Mouse (Mus musculus) thymus, postnatal 25 days (tissue): Measurements from ENCODE around the gene Gm20388.

Source experiments
- DNase-seq: peaks from one replicate; pipeline ENCODE4 v3.0.0; 2022

Gene Gm20388

DNA sequence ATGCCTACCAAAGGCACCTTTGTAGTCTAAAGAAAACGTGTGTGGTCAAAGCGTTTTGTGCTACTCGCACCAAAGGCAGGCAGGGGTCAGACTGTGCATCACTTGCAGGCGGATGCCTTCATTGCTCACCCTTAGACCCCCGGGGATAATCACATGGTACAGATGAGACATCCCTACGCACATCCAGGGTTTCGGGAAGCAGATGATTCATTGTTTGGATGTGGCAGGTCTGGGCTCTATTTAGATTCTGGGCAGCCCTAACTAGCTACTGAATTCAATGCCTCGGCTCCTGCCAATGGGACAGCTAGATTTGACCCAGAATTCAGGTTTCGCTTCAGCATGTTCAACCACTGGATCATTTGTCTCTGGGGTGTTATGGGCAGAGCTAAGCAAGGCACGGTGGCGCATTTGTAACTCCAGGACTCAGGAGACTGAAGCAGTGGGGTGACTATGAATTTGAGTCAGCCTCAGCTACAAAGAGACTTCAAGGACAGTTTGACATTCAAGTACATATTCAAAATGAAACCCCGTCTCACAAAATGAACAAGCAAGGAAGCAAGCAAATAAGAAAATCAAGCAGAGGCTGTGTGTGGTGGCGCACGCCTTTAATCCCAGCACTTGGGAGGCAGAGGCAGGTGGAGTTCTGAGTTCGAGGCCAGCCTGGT lies 2448.6 kb downstream of the Gm20388 start:
- no peak for DNase-seq

DNA sequence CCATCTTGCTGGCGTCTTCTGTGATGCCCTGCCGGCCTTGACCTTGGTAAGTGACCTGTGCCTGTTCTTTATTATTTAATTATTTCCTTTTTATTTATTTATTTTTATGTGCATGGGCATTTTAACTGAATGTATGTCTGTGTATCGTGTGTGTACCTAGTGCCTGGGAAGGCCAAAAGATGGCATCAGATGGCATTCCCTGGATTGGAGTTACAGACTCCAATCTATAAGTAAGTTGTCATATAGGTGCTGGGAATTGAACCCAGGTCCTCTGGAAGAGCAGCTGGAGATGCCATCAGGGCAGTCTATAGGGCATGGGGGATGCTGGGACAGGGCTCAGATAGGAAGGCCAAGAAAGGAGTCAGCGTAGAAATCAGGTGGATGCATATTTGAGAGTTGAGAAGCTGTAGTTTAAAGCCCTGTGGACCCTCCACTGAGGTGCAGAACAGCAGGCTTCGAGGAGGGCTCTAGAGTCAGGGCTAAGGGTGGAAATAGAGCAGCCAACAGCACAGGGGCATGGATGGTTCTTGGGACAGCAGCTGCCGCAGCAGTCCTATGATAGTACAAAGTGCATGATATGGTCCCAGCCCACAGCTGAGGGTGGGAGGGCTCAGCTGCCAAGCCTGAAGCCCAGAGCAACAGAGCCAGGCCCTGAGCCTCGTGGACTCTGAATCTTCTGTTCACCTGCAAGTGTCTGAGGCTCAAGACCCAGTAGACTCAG lies 2450.2 kb downstream of the Gm20388 start, which contains the start of gene Trhr2:
Gene Trhr2, minus strand, starts transcription at position 51 of the 721 bp plus-strand sequence.
- DNase-seq = no peak

DNA sequence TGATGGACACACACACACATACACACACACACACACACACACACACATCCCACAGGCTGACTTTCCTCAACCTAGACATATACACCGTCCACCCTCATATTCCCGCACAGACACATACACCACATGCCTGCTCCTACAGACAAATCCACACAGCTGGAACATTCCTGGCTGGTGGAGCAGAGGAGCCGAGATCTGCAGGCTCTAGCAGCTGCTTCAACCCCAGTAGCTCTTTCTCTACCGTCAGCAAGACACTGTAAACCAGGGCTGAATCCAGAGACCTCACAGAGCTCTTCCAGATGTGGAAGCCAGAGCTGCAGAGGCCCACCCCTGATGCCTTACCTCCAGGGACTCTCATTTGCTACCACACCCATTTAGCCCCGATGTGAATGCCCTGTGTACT lies 2451.6 kb downstream of the Gm20388 start:
- DNase-seq = no peak

DNA sequence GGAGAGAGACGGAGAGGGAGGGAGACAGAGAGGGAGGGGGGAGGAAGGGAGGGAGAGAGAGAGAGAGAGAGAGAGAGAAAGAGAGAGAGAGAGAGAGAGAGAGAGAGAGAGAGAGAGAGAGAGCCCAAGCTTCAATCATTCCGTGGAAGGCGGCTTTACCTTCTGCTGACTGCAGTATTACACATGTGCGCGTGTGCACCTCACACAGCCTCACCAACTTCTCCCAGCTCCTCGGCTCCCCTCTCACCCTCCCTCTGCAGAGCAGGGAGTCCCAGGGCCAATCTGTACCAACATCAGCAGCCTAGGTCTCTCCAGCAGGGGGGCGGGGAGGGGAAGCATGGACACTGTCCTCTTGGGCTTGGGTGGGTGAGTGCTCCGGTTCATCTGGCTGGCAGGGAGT lies 2452.3 kb downstream of the Gm20388 start:
- DNase-seq = no peak

DNA sequence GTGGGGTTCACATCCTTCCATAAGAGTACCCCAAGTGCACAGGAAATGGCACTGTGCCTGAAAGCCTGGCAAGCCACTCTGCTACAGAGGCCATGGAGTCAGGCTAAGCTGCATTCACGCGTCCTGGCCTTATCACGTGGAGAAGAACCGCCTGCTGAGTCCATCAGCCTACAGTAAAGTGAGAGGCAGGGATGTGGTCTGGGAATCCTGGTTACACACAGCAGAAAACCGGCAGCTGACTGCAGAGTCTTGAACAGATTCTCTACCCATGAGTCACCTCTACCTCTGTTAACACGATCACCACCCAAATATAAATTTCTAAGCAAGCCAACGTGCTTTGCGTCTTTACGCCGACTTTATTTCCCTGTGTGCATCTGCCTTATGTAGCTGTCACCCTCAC lies 2457.9 kb downstream of the Gm20388 start:
- DNase-seq = no peak

DNA sequence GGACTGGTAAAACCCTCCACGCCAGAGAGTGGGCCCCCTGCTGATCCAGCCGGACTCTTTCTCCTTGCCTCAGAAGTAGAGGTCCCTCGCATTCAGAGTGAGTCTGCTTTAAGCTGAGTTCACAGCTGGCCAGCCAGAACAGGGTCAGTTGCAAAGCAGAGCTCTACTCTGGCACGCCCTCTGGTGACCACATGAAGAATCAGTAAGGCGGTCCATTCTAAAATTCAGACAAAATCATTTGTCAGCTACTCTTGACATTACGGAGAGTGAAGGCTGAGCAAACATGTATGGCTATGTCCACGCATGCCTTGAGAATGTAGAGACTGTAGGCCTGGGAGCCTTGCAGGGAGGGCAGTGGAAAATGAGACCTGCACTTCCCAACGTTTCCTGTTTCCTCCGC lies 2459.0 kb downstream of the Gm20388 start:
- peak; percentile 48 for DNase-seq

DNA sequence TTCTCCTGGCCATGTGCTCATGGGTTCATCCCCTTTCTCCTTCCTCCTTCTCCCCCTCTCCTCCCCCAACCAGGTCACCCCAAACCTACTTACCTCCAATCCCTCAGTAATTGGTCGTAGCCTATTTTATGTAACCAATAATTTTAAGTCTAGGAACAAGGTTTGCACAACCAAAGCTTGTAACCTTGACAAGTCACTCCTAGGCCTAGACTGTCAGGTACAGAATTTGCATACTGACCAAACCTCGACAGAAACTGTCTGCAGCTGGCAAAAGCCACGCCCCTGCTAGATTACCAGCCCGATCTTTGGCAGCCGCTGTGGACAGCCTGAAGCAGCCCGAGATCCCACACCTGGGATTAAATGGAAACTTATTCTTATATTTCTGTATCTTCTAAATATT lies 2461.1 kb downstream of the Gm20388 start:
- no peak for DNase-seq

DNA sequence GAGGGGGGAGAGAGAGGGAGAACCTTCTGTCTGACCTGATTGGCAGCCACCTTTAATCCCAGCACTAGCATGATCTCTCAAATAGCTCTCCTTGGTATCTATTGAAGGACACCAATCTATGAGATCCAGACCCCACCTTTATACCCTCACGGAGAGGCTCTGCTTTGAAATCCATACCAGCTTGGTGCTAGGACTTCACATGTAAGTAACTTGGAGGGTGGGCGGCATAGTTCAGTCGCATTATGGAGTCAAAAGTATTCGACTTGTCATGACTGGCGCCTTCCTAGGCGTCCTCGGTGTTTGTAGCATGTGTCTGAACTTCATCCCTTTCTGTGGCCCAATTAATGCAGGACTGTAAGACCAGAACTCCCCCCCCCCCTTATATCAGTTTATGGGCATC lies 2464.7 kb downstream of the Gm20388 start:
- DNase-seq = no peak

DNA sequence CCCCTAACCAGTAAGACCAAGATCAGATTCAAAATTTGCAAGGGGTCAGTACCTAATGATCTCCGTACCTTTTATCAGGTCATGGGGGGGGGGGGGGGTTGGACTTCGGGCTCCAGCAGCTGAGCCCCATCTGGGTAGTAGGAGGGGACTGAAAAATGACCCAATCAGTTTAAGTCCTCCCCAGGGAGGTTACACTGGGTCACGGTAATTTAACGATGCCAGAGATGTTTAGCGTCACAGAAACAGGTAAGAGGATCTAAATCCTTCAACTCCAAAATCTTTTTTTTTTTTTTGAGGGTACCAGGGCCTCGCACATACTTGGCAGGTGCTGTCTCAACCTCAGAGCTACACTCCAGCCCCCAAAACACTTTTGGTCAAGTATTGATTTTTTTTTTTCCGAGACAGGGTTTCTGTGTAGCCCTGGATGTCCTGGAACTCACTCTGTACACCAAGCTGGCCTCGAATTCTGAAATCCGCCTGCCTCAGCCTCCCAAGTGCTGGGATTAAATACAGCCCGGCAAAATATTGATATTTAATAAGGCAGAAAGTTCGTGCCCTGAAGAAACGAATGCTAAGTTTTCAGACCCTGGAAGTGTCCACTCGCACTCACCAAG lies 2465.2 kb downstream of the Gm20388 start:
- no peak for DNase-seq

DNA sequence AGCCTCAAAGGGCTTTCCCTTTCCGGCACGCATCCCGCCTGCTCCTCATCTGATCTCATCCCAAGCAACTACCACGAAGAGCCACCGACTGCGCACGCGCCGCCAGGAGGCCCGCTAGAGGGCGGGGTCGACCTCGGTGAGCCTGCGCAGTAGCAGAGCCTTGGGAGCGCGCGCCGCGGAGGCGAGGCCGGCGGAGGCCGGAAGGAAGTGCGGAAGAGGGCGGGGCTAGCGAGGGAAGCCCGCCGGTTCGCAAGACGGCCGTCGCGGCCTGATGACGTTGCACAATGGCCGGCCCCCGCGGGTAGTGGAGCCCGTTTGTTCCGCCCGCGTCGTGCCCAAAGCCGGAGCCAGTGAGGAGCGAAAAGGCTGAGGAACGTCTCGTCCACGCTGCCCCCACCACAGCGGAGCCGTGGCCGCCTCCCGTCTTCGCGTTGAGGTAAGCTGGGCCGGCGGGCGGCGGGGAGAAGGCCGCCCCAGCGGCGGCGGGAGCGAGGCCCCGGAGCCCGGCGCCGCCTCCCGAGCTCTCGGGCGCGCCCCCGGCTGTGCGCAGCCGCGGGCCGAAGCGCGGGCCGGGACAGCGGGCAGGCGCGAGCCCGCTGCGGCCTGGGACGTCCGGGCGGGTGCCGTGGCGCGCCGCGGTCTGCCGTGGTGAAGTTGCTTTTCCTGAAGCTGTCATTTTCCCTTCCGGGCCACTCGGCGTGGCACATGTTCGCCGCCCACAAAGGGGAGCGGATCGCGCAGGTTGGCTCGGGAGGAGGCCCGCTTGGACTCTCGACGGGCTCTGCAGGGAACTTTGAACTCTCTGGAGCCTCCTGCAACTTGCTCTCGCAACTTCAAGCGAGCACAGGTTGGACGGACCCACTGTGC lies 2466.0 kb downstream of the Gm20388 start, which contains the start of gene Zc3h18:
Gene Zc3h18, plus strand, starts transcription at position 245 of the 867 bp plus-strand sequence.
- peak; percentile 99 for DNase-seq

DNA sequence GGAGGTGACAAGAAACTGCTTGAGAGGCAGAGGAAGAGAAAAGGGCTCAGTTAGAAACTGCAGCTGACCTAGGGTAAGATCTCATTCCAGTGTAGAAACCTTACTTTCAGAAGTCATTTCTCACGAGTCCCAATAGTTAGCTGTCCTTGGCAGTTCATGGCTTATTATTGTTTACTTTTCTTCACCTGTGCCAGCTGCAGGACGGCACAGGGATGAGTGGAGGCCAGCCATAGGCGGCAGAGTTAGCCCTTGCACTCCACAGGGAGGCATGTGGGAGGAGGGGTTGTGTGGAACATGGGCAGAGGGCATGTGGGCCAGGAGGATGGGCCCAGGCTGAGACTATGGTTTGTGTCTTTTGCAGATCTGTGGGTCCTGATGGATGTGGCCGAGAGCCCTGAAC lies 2472.4 kb downstream of the Gm20388 start:
- no peak for DNase-seq

DNA sequence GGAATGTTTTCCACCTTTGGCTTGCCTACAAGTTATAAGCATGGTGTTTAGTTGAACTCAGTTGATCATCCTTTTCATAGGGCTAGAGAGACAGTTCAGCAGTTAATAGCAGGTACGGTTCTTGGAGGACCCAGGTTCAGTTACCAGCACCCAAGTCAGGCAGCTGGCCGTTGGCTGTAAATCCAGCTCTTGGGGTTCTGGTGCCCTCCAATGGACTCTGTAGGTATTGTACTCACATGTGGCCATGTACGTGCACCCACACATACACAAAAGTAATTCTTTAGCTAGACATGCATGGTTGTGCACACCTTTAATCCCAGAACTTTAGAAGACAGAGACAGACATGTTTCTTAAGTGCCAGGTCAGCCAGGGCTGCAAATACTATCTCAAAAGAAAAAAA lies 2478.7 kb downstream of the Gm20388 start:
- DNase-seq = no peak

DNA sequence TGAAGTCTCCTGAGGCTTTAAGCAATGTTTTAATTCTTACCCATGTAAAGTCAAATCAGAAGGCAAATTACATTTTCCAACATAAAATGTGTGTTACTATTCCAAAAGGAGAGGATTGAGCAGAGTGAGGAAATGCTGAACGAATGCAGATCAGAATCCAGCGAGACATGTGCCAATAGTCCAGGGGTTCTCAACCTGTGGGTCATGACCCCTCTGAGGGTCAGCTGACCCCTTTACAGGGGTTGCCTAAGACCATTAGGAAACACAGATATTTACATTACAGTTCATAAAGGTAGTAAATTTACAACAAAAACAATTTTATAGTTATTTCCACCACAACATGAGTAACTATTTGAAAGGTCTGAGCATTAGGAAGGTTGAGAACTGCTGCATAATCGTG lies 2480.1 kb downstream of the Gm20388 start:
- no peak for DNase-seq

DNA sequence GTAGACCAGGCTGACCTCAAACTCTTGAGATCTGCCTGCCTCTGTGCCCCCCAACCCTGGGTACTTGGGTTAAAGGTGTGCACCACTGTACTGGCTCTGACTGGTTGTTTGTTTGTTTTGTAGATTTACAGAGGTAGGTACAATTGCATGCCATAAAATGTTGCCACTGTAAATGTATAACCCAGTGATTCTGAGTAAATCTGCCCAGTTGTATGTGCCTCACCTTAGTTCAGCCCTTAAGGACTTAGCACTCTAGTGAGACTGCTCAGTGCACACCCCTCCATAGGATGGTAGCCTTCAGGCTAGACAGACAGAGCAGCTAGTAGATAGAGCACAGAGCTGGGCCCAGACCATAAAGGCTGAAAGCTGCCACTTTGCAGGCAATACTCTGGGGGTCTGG lies 2483.1 kb downstream of the Gm20388 start:
- no peak for DNase-seq

DNA sequence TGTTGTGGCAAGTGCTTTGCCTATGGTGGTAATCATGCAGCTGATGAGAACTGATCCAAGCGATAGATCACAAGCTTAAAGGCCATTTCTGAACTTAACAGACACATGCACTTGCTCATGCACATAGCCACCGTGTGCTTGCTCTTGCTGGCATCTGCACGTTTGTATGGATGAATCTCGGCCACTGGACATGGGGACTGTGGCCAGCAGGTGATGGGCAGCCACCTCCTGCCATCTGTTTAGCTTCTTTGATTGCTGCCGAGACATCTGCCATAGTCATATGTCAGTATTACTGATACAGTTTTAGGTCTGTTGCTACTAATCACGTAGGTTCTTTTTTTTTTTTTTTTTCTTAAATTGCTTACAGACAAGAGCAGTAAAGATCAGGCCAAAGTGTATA lies 2484.7 kb downstream of the Gm20388 start:
- no peak for DNase-seq

DNA sequence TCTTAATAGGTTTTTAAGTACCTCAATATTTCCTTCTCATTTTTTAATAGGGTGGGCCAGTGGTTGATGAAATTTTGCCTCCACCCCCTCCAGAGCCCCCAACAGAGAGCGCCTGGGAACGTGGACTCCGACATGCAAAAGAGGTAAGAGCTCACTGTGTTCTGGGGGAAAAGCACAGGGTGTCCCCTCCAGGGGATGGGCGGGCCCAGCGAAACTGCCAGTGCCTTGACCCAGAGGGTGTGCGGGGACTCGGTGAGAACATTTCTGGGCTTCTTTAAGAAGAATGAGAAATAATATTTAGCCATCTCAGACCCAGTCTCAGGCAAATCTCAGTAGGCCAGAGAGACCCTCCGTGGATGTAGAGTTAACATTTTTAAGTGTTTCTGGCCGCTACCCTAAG lies 2487.5 kb downstream of the Gm20388 start:
- no peak for DNase-seq

DNA sequence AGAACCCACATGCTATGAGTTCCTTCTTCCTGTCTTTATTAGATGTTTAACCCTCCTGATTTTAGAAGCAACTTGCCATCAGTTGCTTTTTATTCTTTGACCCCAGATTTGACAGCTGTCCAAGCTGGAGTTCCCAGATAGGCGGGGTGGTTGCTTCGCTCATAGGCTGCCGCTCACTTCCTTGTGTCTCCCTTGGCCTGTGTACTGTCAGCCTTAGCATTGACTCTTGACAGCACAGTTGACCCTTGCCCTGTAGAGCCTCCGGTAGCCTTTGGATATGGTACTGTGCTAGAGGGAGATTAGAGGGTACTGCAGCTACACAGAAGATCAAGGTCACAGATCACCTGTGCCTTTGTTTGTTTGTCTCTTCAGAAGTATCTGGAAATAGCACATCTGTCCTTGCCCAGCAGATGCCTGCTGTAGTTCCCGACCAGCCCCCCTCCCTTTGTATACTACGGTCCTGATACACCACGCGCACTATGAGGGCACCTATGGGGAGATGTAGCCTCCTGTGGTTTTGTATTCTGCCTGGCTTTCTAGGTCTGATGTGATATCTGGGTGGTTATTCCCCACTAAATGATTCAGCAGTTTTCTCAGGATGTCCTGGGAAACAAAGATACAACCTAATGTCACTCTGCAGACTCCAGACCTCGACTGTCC lies 2494.6 kb downstream of the Gm20388 start:
- no peak for DNase-seq

DNA sequence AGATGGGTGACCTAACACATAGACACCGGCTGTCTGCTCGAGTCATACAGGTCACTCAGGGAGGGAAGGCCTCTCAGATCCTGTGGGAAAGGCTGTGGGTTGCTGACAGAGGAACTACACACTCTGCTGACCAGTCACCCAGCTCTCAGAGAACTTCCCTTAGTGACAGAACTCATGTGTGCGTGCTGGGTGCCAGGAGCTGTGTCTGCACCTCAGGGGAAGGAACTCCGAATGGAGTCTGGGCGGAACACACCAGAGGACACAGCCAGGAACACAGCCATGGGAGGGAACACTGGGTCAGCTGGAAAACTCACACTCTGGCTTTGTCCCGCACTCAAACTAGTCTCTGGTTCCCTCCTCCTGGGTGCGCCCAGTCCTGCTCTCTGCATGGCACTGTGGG lies 2497.0 kb downstream of the Gm20388 start:
- no peak for DNase-seq

DNA sequence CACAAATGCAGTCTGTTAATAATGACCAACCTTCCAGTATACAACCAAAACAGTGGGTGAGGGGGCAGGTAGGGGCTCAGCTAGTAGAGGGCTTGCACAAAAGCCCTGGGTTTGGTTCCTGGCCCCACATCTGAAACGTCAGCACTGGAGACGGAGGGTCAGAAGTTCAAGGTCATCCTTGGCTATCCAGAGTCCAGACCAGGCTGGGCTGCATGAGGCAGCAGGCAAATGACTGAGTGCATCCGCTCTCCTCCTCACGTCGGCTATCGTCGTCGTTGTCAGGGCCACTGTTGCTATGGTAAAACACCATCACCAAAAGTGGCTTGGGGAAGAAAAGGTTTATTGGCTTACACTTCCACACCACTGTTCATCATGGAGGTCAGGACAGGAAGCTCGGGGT lies 2503.7 kb downstream of the Gm20388 start:
- no peak for DNase-seq

DNA sequence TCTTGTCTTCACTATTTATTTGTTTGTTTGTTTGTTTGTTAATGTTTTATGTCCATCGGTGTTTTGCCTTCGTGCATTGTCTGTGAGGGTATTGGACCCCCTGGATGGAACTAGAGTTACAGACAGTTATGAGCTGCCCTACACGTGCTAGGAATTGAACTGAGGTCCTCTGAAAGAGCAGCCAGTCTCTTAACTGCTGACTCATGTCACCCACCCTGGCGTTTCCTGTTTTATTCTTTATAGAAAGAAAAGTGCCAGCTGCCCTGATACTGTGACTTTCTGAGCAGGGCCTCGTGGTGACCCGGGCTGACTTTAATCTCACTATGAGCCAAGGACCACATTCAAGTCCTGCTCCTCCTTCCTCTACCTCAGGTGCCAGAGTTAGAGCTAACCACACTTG lies 2504.9 kb downstream of the Gm20388 start:
- DNase-seq = no peak

DNA sequence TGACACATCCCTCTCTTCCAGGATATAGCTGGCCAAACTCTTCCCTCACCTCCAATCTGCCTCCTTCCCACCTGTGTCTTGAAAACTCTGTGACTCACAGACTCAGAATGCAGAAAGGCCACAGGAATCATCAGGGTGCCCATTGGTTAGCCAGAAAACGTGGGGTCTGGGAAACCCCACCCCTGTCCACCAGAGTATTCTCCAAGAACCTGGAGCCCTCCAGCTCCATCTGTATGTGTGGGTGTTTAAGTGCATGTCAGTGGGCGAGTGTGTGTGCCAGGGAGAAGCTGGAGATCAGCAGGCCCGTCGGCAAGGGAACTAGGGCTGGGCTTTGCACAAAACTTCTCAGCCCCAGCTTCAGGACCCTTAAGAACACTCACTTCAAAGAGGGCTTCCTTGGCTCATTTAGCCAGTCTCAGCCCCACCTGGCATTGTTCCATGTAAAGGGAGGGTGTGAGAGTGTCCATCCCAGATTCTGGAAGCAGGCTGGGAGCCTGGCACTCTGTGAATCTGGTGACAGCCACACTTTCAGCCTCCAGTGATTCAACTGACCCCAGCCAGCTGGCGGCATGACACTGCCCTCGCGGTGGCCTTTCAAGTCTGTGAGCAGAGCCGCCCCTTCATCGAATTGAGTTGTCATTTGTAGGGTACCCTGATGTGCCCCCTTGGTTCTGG lies 2509.4 kb downstream of the Gm20388 start:
- DNase-seq = no peak
